Mouse (Mus musculus): ENCODE data around the gene Itpr2. TPM values are rescaled to one million over a fixed set of nuclear protein-coding genes. Genes with fewer than 3 reads are reported as not detected.

The Itpr2 gene
- polyA plus RNA-seq, 1 experiment = 0.14 TPM

GRCm38 (mm10) chr6:146170603-146171051 is 331.4 kb downstream of the Itpr2 start:
- peaks cover 3% of the 10 kb centered on the region; the same call in 1 of the 2 replicates for H3K27me3 ChIP-seq (ENCODE audit: control insufficient read depth)
- TF ChIP-seq TAL1 (IDR thresholded peaks at IDR 0.05; ENCODE audit: low read length) (no peak), GATA1 (IDR thresholded peaks at IDR 0.05; ENCODE audit: low read length) (no peak)
- H3K4me1 ChIP-seq (ENCODE audit: control insufficient read depth) = no peaks in the 10 kb centered on the region; the same call in 1 of the 2 replicates
- no peak overlapping the region for H3K4me3 ChIP-seq (replicated peaks)
- H3K9me3 ChIP-seq (ENCODE audit: control insufficient read depth, low read length) = no peaks in the 10 kb centered on the region
- no peaks in the 10 kb centered on the region for H3K36me3 ChIP-seq (ENCODE audit: control insufficient read depth)

GRCm38 (mm10) chr6:146167207-146167606 is 334.8 kb downstream of the Itpr2 start:
- Histone ChIP-seq H3K4me1 (ENCODE audit: control insufficient read depth) (no peaks in the 10 kb centered on the region; the same call in 1 of the 2 replicates), H3K27me3 (ENCODE audit: control insufficient read depth) (peaks cover 3% of the 10 kb centered on the region; the same call in 1 of the 2 replicates), H3K36me3 (ENCODE audit: control insufficient read depth) (no peaks in the 10 kb centered on the region), H3K4me3 (replicated peaks) (no peak overlapping the region), H3K9me3 (ENCODE audit: control insufficient read depth, low read length) (no peaks in the 10 kb centered on the region)
- no peak for TF ChIP-seq GATA1 (IDR thresholded peaks at IDR 0.05; ENCODE audit: low read length)
- no peak for TF ChIP-seq TAL1 (IDR thresholded peaks at IDR 0.05; ENCODE audit: low read length)

- Histone ChIP-seq H3K4me1 (ENCODE audit: control insufficient read depth) (no peaks in the 10 kb centered on the region), H3K36me3 (ENCODE audit: control insufficient read depth) (no peaks in the 10 kb centered on the region; the same call in 1 of the 2 replicates), H3K4me3 (replicated peaks) (no peak overlapping the region), H3K27me3 (ENCODE audit: control insufficient read depth) (no peaks in the 10 kb centered on the region), H3K9me3 (ENCODE audit: control insufficient read depth, low read length) (no peaks in the 10 kb centered on the region)
- TF ChIP-seq TAL1 (IDR thresholded peaks at IDR 0.05; ENCODE audit: low read length) (no peak), GATA1 (IDR thresholded peaks at IDR 0.05; ENCODE audit: low read length) (no peak)
These were observed 342.4 kb downstream of the Itpr2 start for GRCm38 (mm10) chr6:146159641-146160040.

GRCm38 (mm10) chr6:146158717-146159116 is 343.3 kb downstream of the Itpr2 start:
- no peak overlapping the region for H3K4me3 ChIP-seq (replicated peaks)
- H3K36me3 ChIP-seq (ENCODE audit: control insufficient read depth) = no peaks in the 10 kb centered on the region; the same call in 1 of the 2 replicates
- no peaks in the 10 kb centered on the region for H3K27me3 ChIP-seq (ENCODE audit: control insufficient read depth)
- TF ChIP-seq TAL1 (IDR thresholded peaks at IDR 0.05; ENCODE audit: low read length) (no peak), GATA1 (IDR thresholded peaks at IDR 0.05; ENCODE audit: low read length) (no peak)
- no peaks in the 10 kb centered on the region for H3K4me1 ChIP-seq (ENCODE audit: control insufficient read depth)
- no peaks in the 10 kb centered on the region for H3K9me3 ChIP-seq (ENCODE audit: control insufficient read depth, low read length)

GRCm38 (mm10) chr6:146157983-146158535 is 344.0 kb downstream of the Itpr2 start:
- H3K4me3 ChIP-seq (replicated peaks) = no peak overlapping the region
- no peaks in the 10 kb centered on the region; the same call in 1 of the 2 replicates for H3K36me3 ChIP-seq (ENCODE audit: control insufficient read depth)
- H3K9me3 ChIP-seq (ENCODE audit: control insufficient read depth, low read length) = no peaks in the 10 kb centered on the region
- no peaks in the 10 kb centered on the region for H3K27me3 ChIP-seq (ENCODE audit: control insufficient read depth)
- H3K4me1 ChIP-seq (ENCODE audit: control insufficient read depth) = no peaks in the 10 kb centered on the region
- no peak for TF ChIP-seq GATA1 (IDR thresholded peaks at IDR 0.05; ENCODE audit: low read length)
- no peak for TF ChIP-seq TAL1 (IDR thresholded peaks at IDR 0.05; ENCODE audit: low read length)

GRCm38 (mm10) chr6:146157099-146157498 is 344.9 kb downstream of the Itpr2 start:
- Histone ChIP-seq H3K9me3 (ENCODE audit: control insufficient read depth, low read length) (no peaks in the 10 kb centered on the region), H3K27me3 (ENCODE audit: control insufficient read depth) (no peaks in the 10 kb centered on the region), H3K36me3 (ENCODE audit: control insufficient read depth) (no peaks in the 10 kb centered on the region; the same call in 1 of the 2 replicates), H3K4me3 (replicated peaks) (no peak overlapping the region), H3K4me1 (ENCODE audit: control insufficient read depth) (no peaks in the 10 kb centered on the region)
- no peak for TF ChIP-seq TAL1 (IDR thresholded peaks at IDR 0.05; ENCODE audit: low read length)
- no peak for TF ChIP-seq GATA1 (IDR thresholded peaks at IDR 0.05; ENCODE audit: low read length)

- no peaks in the 10 kb centered on the region; the same call in 1 of the 2 replicates for H3K36me3 ChIP-seq (ENCODE audit: control insufficient read depth)
- no peaks in the 10 kb centered on the region for H3K4me1 ChIP-seq (ENCODE audit: control insufficient read depth)
- no peaks in the 10 kb centered on the region for H3K27me3 ChIP-seq (ENCODE audit: control insufficient read depth)
- TF ChIP-seq GATA1 (IDR thresholded peaks at IDR 0.05; ENCODE audit: low read length) = no peak
- TF ChIP-seq TAL1 (IDR thresholded peaks at IDR 0.05; ENCODE audit: low read length) = no peak
- H3K9me3 ChIP-seq (ENCODE audit: control insufficient read depth, low read length) = no peaks in the 10 kb centered on the region
- H3K4me3 ChIP-seq (replicated peaks) = no peak overlapping the region
These were observed 345.5 kb downstream of the Itpr2 start for GRCm38 (mm10) chr6:146156536-146156935.

GRCm38 (mm10) chr6:146155156-146155734 is 346.8 kb downstream of the Itpr2 start:
- no peaks in the 10 kb centered on the region for H3K4me1 ChIP-seq (ENCODE audit: control insufficient read depth)
- H3K4me3 ChIP-seq (replicated peaks) = no peak overlapping the region
- H3K27me3 ChIP-seq (ENCODE audit: control insufficient read depth) = no peaks in the 10 kb centered on the region
- H3K36me3 ChIP-seq (ENCODE audit: control insufficient read depth) = no peaks in the 10 kb centered on the region; the same call in 1 of the 2 replicates
- H3K9me3 ChIP-seq (ENCODE audit: control insufficient read depth, low read length) = no peaks in the 10 kb centered on the region
- no peak for TF ChIP-seq GATA1 (IDR thresholded peaks at IDR 0.05; ENCODE audit: low read length)
- no peak for TF ChIP-seq TAL1 (IDR thresholded peaks at IDR 0.05; ENCODE audit: low read length)

- Histone ChIP-seq H3K4me1 (ENCODE audit: control insufficient read depth) (no peaks in the 10 kb centered on the region), H3K27me3 (ENCODE audit: control insufficient read depth) (no peaks in the 10 kb centered on the region), H3K36me3 (ENCODE audit: control insufficient read depth) (no peaks in the 10 kb centered on the region; the same call in 1 of the 2 replicates), H3K4me3 (replicated peaks) (no peak overlapping the region), H3K9me3 (ENCODE audit: control insufficient read depth, low read length) (no peaks in the 10 kb centered on the region)
- no peak for TF ChIP-seq TAL1 (IDR thresholded peaks at IDR 0.05; ENCODE audit: low read length)
- no peak for TF ChIP-seq GATA1 (IDR thresholded peaks at IDR 0.05; ENCODE audit: low read length)
These were observed 349.2 kb downstream of the Itpr2 start for GRCm38 (mm10) chr6:146152843-146153242.
